Mouse (Mus musculus) layer of hippocampus, adult 8-10 months (tissue): Measurements from ENCODE around the gene Ldb3. TPM values are rescaled to one million over a fixed set of nuclear protein-coding genes. Genes with fewer than 3 reads are reported as not detected.
A peak's percentile ranks its signal among the peaks of the same experiment; 100 is the strongest.

Experiments used
- DNase-seq, 2 experiments: peaks; one replicate each; pipeline ENCODE4 v3.0.0; 2022; ENCODE audit warnings: low spot score in 2 of 2
- total RNA-seq, 4 experiments: library from RNA; stranded (reverse); gene quantifications; 2 replicates each; pipeline ENCODE4 v1.2.4; 2022

The Ldb3 gene
- total RNA-seq, 4 experiments from 2014 or later: 4.1 to 4.8 (median 4.3) TPM

DNA sequence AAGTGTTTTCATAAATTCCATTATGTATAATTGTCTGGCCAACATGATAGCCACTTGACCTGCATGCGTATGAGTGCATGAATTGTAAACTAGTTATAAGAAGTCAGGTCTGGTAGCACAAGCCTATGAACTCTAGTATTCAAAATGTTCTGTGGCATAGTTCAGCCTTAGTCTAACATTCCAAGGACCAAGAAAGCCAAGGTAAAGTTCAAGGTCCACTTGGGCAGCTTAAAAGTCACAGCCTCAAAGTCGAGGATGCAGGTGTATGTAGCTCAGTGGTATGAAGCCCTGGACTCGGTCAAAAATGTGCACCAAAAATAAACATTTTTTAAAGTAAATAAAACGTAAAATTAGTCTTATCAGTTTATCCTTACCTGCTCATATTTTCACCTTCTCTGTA is 75.9 kb downstream of the Ldb3 start:
- no peak for DNase-seq

DNA sequence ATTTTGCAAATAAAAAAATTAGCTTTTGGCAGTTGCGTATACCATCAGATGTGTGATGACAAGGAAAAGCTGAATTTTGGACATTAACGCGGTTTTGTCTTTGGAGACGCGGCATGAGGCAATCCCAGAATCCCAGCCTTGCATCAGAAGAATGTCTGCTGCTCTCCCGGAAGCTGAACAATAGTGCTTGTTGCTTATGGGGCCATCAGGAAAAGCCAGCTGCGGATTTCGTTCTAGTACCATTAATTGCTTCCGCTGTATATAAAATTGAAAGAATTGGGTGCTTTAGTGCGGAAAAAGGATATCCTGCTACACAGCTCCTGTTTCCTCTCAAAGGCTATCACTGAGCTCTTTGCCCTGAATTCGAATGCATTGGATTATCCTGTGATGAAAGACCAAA is 76.6 kb downstream of the Ldb3 start:
- DNase-seq: no peak

DNA sequence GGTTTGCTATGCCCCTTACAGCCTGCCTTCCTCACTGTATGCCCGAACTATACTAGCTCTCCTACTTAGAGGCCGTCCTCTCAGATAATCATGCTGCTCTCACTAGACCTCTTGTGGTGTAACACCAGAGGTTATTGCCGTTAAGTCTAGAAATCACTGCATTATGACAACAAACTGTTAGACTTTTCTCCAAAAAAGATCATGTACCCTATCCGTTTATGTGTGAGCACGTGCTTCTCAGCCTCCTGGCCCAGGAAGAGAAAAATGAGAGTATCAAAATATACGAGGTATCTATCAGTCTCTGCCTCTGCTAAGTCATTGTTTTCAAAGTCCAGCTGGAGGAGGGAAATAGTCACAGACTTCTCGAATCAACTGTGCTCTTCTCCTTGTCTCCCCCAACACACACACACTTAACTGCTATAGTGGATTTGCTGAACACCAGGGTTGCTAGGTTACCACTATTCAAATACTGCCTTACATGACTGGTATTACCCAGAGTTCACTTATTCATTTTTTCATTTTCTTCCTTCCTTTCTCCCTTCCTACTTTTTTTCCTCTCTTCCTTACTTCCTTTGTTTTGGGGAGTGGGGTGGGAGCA is 79.5 kb downstream of the Ldb3 start:
- no peak for DNase-seq

DNA sequence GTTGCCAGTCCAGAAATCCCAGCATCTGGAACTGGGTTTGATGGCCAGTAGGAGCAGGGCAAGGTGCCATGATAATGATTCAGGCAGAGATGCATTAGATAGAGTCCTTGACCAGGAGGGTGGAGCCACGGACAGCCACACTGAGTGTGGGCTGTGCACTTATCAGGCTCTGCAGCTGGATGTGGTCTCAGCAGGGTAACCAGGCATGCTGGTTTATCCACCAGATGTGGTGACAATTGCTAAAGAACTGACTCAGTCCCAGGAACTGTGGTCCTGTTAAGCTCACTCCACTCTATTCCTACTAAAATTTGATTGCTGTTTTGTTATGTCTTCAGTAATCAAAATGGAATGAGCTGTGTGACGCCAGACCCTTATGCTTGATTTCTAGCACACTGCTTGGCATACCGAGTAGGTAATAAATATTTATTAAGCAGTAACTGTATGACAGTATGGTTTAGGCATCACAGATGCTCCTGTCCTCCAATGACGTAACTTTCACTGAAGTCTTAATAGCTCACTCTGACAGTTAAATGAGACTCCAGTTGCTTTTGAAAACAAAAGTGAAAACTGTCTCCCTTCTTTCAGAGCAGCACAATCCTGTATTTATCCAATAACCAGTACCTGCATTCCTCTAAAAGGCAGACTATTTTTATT is 80.2 kb downstream of the Ldb3 start:
- DNase-seq: no peak

DNA sequence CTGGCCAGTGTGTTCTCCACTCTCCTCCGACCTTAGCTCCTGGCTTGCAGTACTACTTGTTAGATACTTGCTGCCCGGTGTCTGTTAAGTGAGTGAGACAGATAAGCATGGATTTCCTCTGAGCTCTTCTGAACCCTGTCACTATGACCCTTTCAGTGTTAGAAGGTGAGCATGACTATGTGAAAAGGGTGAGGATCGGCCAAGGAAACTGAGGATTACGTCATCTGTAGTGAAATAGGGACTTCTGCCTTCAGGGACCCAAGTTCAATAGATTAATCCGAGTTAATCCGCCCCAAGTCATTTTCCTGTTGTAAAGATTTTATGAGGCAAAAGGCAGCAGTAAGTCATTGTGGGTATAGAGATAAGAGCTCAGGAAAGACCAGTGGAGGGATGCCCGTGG is 83.2 kb downstream of the Ldb3 start:
- no peak for DNase-seq

DNA sequence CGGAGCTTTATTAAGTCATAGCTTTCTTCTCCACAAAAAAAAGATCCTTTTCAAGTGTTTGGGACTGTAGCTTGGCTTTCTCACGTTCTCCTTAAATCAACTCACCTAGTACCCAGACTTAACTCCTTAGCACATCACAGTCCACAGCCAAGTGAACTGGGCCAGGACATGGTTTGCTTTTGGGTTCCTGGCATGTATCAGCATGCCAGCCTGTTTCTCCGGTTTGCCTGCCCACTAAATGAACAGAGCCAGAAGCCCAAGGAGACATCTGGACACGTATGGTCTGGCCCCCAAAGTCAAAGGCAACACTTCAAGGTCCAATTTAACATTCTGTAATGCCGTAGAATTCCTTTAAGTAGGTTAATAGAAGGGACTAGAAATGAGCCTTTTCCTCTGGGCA is 84.1 kb downstream of the Ldb3 start:
- DNase-seq: no peak

DNA sequence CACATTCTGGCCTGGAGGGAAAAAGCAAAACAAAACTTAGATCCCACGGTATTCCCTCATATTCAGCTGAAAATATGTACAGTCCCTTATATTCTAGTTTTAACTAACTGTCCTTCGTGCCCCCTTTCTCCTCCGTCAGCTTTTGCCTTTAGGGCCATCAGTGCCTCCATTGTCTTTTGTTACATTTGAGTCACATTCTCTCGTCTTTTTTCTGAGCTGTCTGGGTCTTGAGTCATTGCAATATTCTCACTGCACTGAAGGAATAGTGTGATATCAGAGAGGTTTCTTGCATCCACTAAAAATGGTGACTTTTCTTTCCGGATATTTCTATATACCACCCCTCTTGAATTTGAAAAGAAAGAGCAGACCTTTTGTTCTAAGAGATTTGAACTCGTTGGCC is 84.7 kb downstream of the Ldb3 start:
- no peak for DNase-seq

DNA sequence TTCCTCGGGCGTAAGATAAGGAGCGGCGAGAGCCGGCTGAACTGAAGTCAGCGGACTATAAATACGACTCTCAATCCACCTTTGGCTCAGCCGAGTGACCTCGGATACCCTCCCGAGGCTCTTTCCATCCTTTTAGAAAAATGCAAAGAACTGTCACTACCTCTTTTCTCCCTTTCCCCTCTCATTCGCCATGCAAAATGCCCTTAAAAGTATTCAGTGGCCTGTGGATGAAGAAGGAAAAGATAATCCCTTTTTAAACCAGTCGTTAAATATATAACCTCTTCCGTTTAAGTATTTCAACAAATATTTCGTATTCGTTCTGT is 85.2 kb downstream of the Ldb3 start, which contains the start of gene Bmpr1a:
Bmpr1a (minus strand) TSS at position 17 of the 323 bp plus-strand sequence.
- no peak for DNase-seq

DNA sequence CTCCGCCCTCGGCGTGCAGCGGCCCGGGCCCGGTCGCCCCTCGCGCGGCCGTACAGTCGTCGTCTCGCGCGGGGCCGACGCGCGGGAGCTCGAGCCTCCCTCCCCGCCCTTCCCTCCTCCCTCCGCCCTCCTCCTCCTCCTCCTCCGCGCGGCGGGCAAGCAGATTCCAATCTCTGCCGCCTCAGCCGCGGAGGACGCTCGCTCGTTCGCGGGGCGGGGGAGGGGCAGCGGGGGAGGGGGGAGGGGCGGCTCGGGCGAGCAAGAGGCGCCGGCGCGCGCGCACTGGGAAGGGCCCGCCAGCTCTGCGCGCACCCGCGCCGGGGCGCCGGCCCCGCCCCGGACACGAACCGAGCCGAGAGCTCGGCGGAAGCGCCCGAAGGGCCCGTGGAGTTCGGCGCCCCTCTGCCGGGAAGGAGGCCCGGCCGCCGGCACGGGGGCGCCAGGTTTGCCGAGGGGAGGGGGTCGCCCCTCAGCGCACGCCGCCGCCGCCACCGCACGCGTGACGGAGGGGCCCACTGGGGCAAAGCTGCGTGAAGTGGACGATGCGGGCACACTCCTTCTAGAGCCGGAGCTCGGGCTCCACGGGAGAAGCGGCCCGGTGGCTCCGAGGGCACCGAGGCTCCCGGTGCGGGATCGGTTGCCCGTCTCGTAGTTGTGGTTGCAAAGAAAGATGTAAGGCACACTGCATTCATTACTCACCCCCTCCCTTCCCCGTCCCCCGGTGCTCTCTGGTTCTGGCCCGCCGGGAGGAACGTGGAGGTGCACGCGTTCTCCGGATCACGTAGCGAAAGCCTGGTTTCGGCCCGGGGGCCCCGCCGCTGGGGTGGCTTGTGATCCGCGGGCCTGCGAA is 85.8 kb downstream of the Ldb3 start:
- DNase-seq: peak; percentile 67 to 84

DNA sequence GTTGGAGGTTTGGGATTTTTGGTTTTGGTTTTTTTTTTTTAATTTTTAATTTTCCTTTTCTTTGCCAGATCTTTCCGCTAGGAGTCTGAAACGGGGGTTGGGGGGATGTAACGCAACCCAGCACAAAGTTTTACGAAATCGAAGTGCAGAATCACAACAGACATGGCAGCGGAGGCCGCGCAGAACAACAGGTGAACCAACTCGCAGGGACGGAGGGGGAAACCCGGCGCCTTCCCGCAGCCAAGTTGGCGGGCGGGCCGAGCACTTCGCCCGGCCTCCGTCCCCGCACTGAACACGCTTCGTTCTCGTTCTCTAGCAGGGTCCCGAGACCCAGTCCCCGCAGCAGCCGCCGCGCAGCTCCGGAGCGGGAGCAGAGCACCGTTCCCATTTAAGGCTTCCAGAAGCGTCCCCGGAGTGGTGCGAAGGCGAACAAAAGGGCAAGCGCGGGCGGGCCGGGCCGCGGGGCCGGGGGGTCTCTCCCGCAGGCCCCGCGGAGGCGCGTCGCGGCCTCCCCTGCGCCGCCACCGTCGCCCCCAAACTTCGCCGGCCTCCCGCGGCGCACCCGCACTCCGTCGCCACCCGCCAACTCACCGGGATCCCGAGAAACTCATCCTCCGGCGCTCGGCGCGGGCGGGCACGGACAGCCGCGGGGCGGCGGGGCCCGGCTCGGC is 86.5 kb downstream of the Ldb3 start:
- DNase-seq: peak in 1 of 2 experiments; percentile 35

DNA sequence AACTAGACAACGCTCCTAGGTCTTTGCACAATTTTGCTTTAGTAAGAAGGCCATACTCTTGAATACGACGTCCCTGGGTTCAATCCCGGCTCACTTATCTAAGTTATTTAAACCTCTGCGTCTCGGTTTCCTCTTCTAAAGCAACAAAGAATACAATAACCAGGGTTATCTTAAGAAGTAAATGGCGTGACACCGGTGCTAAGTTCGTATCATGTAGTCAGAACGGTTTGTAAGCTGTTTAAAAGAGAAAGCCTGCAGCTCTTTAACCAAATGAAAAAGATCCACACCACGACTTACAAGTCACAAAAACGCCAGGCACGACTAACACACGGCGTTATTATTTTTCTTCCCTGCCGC is 87.1 kb downstream of the Ldb3 start:
- no peak for DNase-seq

DNA sequence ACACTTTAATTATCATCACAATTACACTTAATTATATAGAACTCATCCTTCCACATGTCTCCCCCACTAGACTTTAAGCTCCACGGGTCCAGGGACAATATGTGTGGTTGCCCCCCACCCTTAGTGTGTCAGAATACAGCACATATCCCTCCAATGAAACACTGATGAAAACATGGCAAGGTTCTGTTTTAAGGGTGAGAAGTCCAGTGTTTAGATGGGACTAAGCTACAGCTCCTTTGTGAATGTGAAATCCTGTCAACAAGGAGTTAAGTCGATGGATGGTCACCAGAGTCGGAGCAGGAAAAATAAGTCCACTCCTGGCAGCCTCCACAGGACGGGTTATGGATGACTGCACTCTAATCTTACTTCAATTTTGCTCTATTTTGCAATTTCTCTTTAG is 88.2 kb downstream of the Ldb3 start:
- DNase-seq: no peak

DNA sequence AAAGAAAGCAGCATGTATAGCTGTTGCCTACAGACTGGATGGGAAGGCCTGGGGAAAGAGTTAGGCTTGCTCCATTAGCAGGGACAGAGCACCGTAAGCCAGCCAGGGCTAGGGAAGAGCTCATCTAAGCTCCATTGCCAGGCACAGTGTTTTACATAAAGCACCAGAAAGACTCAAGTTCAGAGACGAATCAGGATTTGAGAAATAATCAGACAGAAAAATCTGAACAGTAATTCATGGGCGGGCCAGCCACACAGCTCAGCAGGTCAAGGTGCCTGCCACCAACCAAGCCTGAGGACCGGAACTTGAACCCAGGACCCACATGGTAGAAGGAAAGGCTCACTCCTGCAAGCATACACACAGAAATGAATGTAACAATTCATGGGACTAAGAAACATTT is 88.8 kb downstream of the Ldb3 start:
- DNase-seq: no peak

DNA sequence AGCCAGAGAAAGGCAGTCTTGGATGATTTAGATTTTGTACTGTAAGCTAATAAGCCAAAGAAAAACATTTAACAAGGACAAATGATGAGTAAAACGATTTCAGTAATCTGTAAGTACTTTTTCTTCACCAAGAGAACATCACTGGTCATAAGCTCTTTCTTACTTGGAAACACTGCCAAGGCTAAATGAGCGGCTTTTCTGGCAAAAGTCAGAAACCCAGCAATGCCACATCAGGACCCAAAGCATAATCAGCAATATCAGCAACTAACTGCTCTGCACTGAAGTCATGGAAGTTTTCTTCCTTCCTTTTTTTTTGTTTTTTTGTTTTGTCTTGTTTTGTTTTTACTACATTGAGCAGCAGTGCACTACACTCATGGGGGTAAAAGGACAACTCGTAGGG is 91.1 kb downstream of the Ldb3 start:
- no peak for DNase-seq

DNA sequence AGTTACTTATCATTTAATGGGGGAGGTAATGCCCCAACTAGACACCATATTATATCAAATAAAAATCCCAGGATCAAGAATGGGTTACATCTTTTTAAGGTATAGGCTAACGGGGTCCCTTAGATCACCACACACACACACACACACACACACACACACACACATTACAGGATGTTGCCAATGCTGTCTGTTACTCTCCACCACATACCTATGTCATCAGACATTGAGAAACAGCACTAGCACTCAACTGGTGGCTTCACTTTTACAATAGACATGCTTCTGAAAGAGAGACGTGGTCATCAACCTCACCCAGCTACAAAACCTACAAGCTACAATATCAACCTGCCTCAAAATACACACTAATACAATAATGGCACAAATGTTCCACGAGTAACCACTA is 94.8 kb downstream of the Ldb3 start:
- no peak for DNase-seq

DNA sequence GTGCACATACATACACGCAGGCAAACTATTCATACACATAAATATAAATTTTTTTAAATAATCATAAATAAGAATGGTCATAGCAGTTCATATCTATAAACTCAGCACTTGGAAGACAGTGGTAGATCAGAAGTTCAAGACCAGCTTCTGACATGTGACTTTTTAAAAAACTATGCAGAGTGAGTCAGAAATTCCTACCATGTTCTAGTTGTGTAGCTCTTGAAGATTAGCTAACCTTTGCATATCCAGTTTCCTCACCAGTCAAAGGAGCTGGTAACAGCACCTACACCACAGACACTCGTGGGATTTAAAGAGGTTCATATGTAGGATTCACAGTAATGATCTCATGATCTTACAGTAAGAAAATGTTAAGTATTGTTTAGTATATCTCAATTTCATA is 95.8 kb downstream of the Ldb3 start:
- DNase-seq: no peak

DNA sequence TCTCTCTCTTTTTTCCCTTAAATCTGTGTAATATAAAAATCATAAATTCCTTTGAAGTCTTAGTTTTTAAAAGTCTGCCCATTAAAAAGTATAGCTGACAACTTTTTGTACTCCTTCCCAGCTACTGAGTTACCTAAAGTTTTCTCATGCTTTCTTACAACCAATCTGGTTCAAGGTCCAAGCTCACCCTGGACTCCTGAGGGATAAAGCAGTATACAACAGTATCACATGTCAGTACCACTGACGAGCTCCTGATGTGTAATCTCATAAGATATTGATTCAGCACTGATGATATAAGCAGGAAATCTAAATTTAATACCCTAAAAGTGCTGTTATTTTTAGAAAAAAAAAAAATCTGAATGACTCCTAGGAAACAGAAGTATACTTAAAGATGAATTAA is 97.5 kb downstream of the Ldb3 start:
- DNase-seq: no peak

DNA sequence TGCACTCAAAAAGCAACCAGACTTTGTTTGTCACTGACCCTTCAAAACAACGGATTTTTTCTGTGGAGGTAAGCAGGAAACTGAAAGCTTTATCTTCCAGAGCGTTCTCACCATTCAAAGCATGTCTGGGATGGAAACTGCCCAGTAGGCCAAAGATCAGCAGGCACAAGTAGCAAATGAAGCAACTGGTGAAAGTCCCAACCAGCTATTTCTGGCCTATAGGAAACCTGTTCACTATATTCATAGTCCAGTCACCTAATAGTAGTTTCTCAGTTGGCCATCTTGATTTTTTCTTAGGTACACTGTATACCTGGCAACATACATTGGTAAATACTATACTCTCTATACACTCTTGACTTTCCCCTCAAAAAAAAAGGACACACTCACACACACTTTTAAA is 98.6 kb downstream of the Ldb3 start:
- DNase-seq: no peak

DNA sequence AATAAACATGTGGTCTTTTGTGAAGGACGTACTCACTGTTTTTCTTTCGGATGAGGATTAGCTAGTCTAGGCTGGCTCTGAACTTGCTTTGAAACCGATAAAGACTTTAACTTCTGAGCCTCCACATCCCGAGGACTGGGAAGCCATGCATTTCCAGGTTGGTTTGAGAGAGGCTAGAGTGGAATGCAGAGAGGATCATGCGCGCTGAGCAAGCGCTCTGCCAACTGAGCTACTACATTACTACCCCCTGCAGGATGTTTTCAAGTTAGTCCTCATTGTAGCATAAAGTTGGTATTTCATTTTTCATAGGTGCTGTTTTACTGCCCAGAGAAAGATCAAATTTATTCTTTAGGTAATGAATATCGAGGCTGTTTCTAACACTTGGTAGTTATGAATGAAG is 102.3 kb downstream of the Ldb3 start:
- DNase-seq: no peak

DNA sequence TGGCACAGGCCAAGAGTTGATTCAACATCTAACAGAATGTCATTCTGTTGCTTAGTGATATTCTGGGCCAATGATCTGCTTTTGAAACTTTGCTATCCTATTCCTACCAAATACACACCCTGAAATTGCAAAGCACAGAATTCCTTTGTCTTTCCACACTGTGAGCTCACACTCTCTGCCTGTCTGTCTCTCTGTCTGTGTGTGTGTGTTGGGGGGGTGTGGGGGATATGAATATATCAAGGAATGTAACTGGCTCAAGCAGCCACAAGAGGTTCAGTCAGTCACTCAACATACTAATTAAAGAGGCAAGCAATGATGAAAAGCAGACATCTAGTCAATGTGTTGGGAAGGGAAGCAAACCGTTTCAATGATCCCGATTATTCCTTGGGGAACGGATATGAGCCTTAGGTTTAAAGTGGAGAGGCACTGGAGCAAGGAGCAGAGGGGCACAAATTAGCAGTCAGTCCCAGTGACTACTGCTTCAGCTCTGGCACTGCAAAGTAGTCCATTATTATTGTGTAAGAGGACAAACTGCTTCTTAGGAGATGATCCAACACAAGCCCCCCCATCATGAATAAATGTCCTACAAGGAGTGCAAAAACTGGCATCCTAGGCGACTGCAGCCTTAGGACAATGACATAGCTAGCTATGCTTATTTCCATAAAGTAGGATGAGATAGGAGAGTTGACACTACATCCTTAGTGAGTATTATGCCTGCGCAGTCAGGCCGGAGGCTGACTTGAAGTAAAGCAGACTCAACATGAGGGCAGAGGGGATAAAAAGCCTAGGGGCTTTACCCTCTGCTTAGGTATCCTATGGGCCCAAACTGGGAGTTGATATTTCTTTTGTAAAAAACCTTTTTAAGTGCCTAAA is 104.8 kb downstream of the Ldb3 start:
- DNase-seq: no peak
